Mouse (Mus musculus): ENCODE results near the gene Prpf40a.

DNA sequence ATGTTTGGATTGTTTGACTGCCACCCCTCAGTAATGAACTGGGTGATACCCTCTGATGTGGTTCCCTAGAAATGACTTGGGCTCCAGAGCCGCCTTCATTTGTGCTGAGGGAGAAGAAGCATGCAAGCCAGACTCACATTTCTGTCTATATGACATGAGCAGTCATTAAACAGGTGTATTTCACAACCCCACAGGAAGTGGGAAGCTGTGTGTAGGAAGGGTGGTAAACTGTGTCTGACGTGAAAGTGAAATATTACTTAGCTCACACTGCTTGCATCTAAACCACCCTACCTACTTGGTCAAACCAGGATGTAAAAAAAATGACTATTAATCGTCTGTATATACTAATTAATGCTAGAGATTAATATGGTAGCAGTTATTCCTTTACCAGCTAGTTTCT is 102.3 kb downstream of the Prpf40a start:
- TF ChIP-seq CTCF (IDR thresholded peaks at IDR 0.05; ENCODE audit: insufficient read depth, low read depth, low read length) (no peak), POLR2A (IDR thresholded peaks at IDR 0.05; ENCODE audit: insufficient read depth, low read depth, low read length) (no peak)

Measured in olfactory bulb, adult 2 months (tissue).